Mouse (Mus musculus) liver, adult 2 months (tissue): ENCODE data around the gene Ager.

Experiments
- CTCF ChIP-seq: fragments of 200-500 bp; IDR thresholded peaks from 2 replicates; pipeline ENCODE4 v1.5.1; 2011; ENCODE audit warnings: low read depth, low read length, control low read depth
- POLR2A ChIP-seq: fragments of 200-500 bp; IDR thresholded peaks from 2 replicates; pipeline ENCODE4 v1.6.1; 2011; ENCODE audit warnings: low read length, control low read depth; ENCODE audit not compliant: insufficient read depth; ENCODE audit errors: extremely low read depth

DNA sequence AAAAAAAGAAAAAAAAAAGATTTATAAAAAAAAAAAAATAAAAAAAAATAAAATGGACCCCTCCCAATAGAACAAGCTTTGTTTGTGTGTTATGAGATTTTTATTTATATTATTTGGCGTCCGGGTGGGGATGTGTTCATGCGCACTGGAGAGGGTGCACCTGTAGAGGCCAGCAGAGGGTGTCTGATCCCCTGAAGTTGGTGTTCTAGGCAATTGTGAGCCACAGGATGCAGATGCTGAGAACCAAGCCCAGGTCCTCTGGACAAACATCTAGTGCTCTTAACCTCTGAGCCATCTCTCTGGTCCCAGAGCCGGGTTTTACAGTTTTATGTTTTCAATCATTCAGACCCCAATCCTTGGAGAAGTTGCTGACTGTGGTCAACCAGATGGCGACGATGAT lies 37.2 kb upstream of the Ager start:
- TF ChIP-seq CTCF (no peak), POLR2A (no peak)
